Mouse (Mus musculus) erythroblast, embryonic 14.5 days (primary cell): Measurements from ENCODE around the gene Sfmbt1.

Experiments used
- GATA1 ChIP-seq: IDR thresholded peaks from 2 replicates; pipeline ENCODE4 v1.6.1; 2012; ENCODE audit warnings: low read length, inconsistent platforms, mixed read lengths
- TAL1 ChIP-seq: IDR thresholded peaks from 3 replicates; pipeline ENCODE4 v1.6.1; 2012; ENCODE audit warnings: low read length, inconsistent platforms, mixed read lengths

GRCm38 (mm10) chr14:30757239-30757638 lies 42.6 kb downstream of the Sfmbt1 start:
- no peak for TF ChIP-seq GATA1
- no peak for TF ChIP-seq TAL1
